Mouse (Mus musculus) liver, embryonic 13.5 days (tissue): ENCODE measurements around the gene Cdk12. TPM values are rescaled to one million over a fixed set of nuclear protein-coding genes. Genes with fewer than 3 reads are reported as not detected.
"Not testable (repeated sequence)": the region's sequence is repeated elsewhere in the genome, so short reads cannot be mapped to it uniquely, and the experiment has no call there.

ENCODE experiments used
- ATAC-seq: fragments of 200-750 bp; cut with Nextera tagmentation; 2 replicates; pipeline ENCODE4 v1.8.0; 2017; ENCODE audit warnings: low read depth, mild to moderate bottlenecking, moderate number of reproducible peaks, moderate library complexity
- DNase-seq: peaks from one replicate; pipeline ENCODE4 v3.0.0; 2022
- H3K27ac ChIP-seq: fragments of 300-500 bp; sonication (generic); 2 replicates; pipeline ENCODE4 v1.5.1; 2015; ENCODE audit warnings: moderate library complexity, mild to moderate bottlenecking, inconsistent platforms
- H3K27me3 ChIP-seq: fragments of 300-500 bp; sonication (generic); 2 replicates; pipeline ENCODE4 v1.6.1; 2015; ENCODE audit warnings: mild to moderate bottlenecking, inconsistent platforms
- H3K36me3 ChIP-seq: fragments of 300-500 bp; sonication (generic); 2 replicates; pipeline ENCODE4 v1.6.1; 2015; ENCODE audit warnings: mild to moderate bottlenecking, inconsistent platforms
- H3K4me1 ChIP-seq: fragments of 300-500 bp; sonication (generic); replicated peaks from 2 replicates; pipeline ENCODE4 v1.6.1; 2015; ENCODE audit warnings: inconsistent platforms
- H3K4me2 ChIP-seq: fragments of 300-500 bp; sonication (generic); 2 replicates; pipeline ENCODE4 v1.6.1; 2015; ENCODE audit warnings: inconsistent platforms, mild to moderate bottlenecking, moderate library complexity
- H3K4me3 ChIP-seq: fragments of 300-500 bp; sonication (generic); replicated peaks from 2 replicates; pipeline ENCODE4 v1.5.1; 2015; ENCODE audit warnings: mild to moderate bottlenecking, inconsistent platforms
- H3K9ac ChIP-seq: fragments of 300-500 bp; sonication (generic); 2 replicates; pipeline ENCODE4 v1.6.1; 2015; ENCODE audit warnings: mild to moderate bottlenecking, inconsistent platforms
- H3K9me3 ChIP-seq: fragments of 300-500 bp; sonication (generic); replicated peaks from 2 replicates; pipeline ENCODE4 v1.6.1; 2016; ENCODE audit warnings: inconsistent platforms
- WGBS: fragments of 180-500 bp; shearing (Covaris S2); methylation state at CpG from one replicate; pipeline ENCODE4 v1.1.7; 2015; ENCODE audit not compliant: insufficient replicate concordance; 5-methylcytosine and 5-hydroxymethylcytosine counted together
- polyA plus RNA-seq: library from polyadenylated mRNA; unstranded; fragments of >200 nt; fragmentation: Nextera tagmentation; extraction: Ambion mirVana; gene quantifications from 2 replicates; pipeline ENCODE4 v1.2.1, GENCODE M21; 2015

Cdk12 gene
- polyA plus RNA-seq, 1 experiment from 2014 or later = 5.4 TPM

- H3K36me3 ChIP-seq = peaks cover 35% of the 10 kb centered on the region
- H3K4me2 ChIP-seq = peak overlapping the region; percentile 63
- H3K4me1 ChIP-seq = peaks cover 33% of the 10 kb centered on the region
- ATAC-seq = no peak
- no peak overlapping the region for H3K27ac ChIP-seq
- no peaks in the 10 kb centered on the region for H3K9me3 ChIP-seq
- no peak for DNase-seq
- H3K4me3 ChIP-seq = peak overlapping the region; percentile 50
- peak overlapping the region; percentile 58; the same call in 1 of the 2 replicates for H3K9ac ChIP-seq
- no peaks in the 10 kb centered on the region for H3K27me3 ChIP-seq
These were observed 2.6 kb downstream of the Cdk12 start for GRCm38 (mm10) chr11:98205463-98205862.

- not testable (repeated sequence) for H3K27me3 ChIP-seq, H3K9me3 ChIP-seq, DNase-seq, ATAC-seq
- H3K36me3 ChIP-seq = peaks cover 42% of the 10 kb centered on the region
- peak overlapping the region; percentile 50 for H3K4me3 ChIP-seq
- H3K4me2 ChIP-seq = peak overlapping the region; percentile 63
- H3K4me1 ChIP-seq = peaks cover 32% of the 10 kb centered on the region
- peak overlapping the region; percentile 58 for H3K9ac ChIP-seq
- H3K27ac ChIP-seq = peak overlapping the region; percentile 50; the same call in 1 of the 2 replicates
- WGBS = 62% methylated on average over 3 of the region's 3 CpGs
These were observed 3.4 kb downstream of the Cdk12 start for GRCm38 (mm10) chr11:98206281-98206680.

- H3K4me1 ChIP-seq = peaks cover 51% of the 10 kb centered on the region
- H3K4me3 ChIP-seq = not testable (repeated sequence)
These were observed 6.8 kb downstream of the Cdk12 start for GRCm38 (mm10) chr11:98209661-98210060.

GRCm38 (mm10) chr11:98213311-98213710 lies 10.5 kb downstream of the Cdk12 start:
- WGBS = 24% methylated on average over 1 of the region's 1 CpGs

More at GRCm38 (mm10) chr11:98209661-98210060, 6.8 kb downstream of the Cdk12 start:
- H3K27me3 ChIP-seq, DNase-seq, H3K27ac ChIP-seq, H3K9ac ChIP-seq, ATAC-seq, H3K9me3 ChIP-seq, H3K4me2 ChIP-seq: not testable (repeated sequence)
- 62% methylated on average over 5 of the region's 5 CpGs for WGBS
- H3K36me3 ChIP-seq = peaks cover 67% of the 10 kb centered on the region

GRCm38 (mm10) chr11:98226349-98226748 lies 23.5 kb downstream of the Cdk12 start:
- Histone ChIP-seq H3K27ac (no peak overlapping the region), H3K36me3 (peaks cover 77% of the 10 kb centered on the region), H3K9me3 (no peaks in the 10 kb centered on the region), H3K4me1 (peaks cover 5% of the 10 kb centered on the region), H3K4me2 (no peak overlapping the region), H3K27me3 (no peaks in the 10 kb centered on the region), H3K9ac (no peak overlapping the region), H3K4me3 (no peak overlapping the region)
- DNase-seq = no peak
- no peak for ATAC-seq
- 83% methylated on average over 1 of the region's 1 CpGs for WGBS

More at GRCm38 (mm10) chr11:98213311-98213710, 10.5 kb downstream of the Cdk12 start:
- peak overlapping the region; percentile 49 for H3K4me2 ChIP-seq
- peak overlapping the region; percentile 72 for H3K27ac ChIP-seq
- peaks cover 33% of the 10 kb centered on the region for H3K4me1 ChIP-seq
- DNase-seq (peak; percentile 25), ATAC-seq (peak; percentile 84)
- H3K36me3 ChIP-seq = peaks cover 79% of the 10 kb centered on the region
- H3K9ac ChIP-seq = peak overlapping the region; percentile 56
- no peaks in the 10 kb centered on the region for H3K27me3 ChIP-seq
- no peak overlapping the region for H3K4me3 ChIP-seq
- no peaks in the 10 kb centered on the region for H3K9me3 ChIP-seq

- H3K27me3 ChIP-seq = no peaks in the 10 kb centered on the region
- no peak for ATAC-seq
These were observed 35.6 kb downstream of the Cdk12 start for GRCm38 (mm10) chr11:98238416-98238815.

GRCm38 (mm10) chr11:98238995-98239394 lies 36.1 kb downstream of the Cdk12 start:
- Histone ChIP-seq H3K36me3 (peaks cover 79% of the 10 kb centered on the region), H3K9ac (no peak overlapping the region)

More at GRCm38 (mm10) chr11:98238416-98238815, 35.6 kb downstream of the Cdk12 start:
- no peak overlapping the region for H3K27ac ChIP-seq
- 72% methylated on average over 3 of the region's 3 CpGs for WGBS
- DNase-seq = no peak
- peaks cover 3% of the 10 kb centered on the region for H3K4me1 ChIP-seq
- peaks cover 77% of the 10 kb centered on the region for H3K36me3 ChIP-seq
- H3K4me3 ChIP-seq = no peak overlapping the region
- H3K9ac ChIP-seq = no peak overlapping the region
- H3K9me3 ChIP-seq = no peaks in the 10 kb centered on the region
- H3K4me2 ChIP-seq = no peak overlapping the region

GRCm38 (mm10) chr11:98242910-98243309 lies 40.1 kb downstream of the Cdk12 start:
- H3K27ac ChIP-seq, H3K27me3 ChIP-seq, ATAC-seq, H3K4me2 ChIP-seq, H3K4me3 ChIP-seq, H3K9me3 ChIP-seq, DNase-seq, H3K9ac ChIP-seq: not testable (repeated sequence)
- H3K4me1 ChIP-seq = peaks cover 23% of the 10 kb centered on the region
- WGBS = 81% methylated on average over 3 of the region's 3 CpGs
- H3K36me3 ChIP-seq = peaks cover 75% of the 10 kb centered on the region

More at GRCm38 (mm10) chr11:98238995-98239394, 36.1 kb downstream of the Cdk12 start:
- Histone ChIP-seq H3K9me3 (no peaks in the 10 kb centered on the region), H3K27ac (no peak overlapping the region), H3K4me2 (no peak overlapping the region), H3K27me3 (no peaks in the 10 kb centered on the region), H3K4me1 (peaks cover 9% of the 10 kb centered on the region), H3K4me3 (no peak overlapping the region)
- ATAC-seq (no peak), DNase-seq (no peak)
- 83% methylated on average over 3 of the region's 3 CpGs for WGBS

GRCm38 (mm10) chr11:98244415-98244814 lies 41.6 kb downstream of the Cdk12 start:
- Histone ChIP-seq H3K9me3 (no peaks in the 10 kb centered on the region), H3K4me1 (peaks cover 23% of the 10 kb centered on the region), H3K4me3 (no peak overlapping the region), H3K9ac (no peak overlapping the region), H3K4me2 (no peak overlapping the region), H3K27ac (peak overlapping the region; percentile 67; the same call in 1 of the 2 replicates), H3K27me3 (no peaks in the 10 kb centered on the region), H3K36me3 (peaks cover 64% of the 10 kb centered on the region)
- WGBS = 50% methylated on average over 3 of the region's 3 CpGs
- peak; percentile 94 for ATAC-seq
- DNase-seq = peak; percentile 47

GRCm38 (mm10) chr11:98247325-98247724 lies 44.5 kb downstream of the Cdk12 start:
- Histone ChIP-seq H3K9ac (no peak overlapping the region), H3K4me1 (peaks cover 23% of the 10 kb centered on the region), H3K36me3 (peaks cover 58% of the 10 kb centered on the region), H3K27me3 (no peaks in the 10 kb centered on the region), H3K4me3 (no peak overlapping the region), H3K4me2 (no peak overlapping the region), H3K27ac (no peak overlapping the region), H3K9me3 (no peaks in the 10 kb centered on the region)
- WGBS = 64% methylated on average over 1 of the region's 1 CpGs
- no peak for DNase-seq
- ATAC-seq = no peak

- no peak overlapping the region for H3K27ac ChIP-seq
- H3K9me3 ChIP-seq = no peaks in the 10 kb centered on the region
- H3K9ac ChIP-seq = no peak overlapping the region
- ATAC-seq (no peak), DNase-seq (no peak)
- no peaks in the 10 kb centered on the region for H3K4me1 ChIP-seq
- no peaks in the 10 kb centered on the region for H3K27me3 ChIP-seq
- H3K36me3 ChIP-seq = peaks cover 20% of the 10 kb centered on the region
- no peak overlapping the region for H3K4me3 ChIP-seq
- no peak overlapping the region for H3K4me2 ChIP-seq
- 86% methylated on average over 2 of the region's 2 CpGs for WGBS
These were observed 50.9 kb downstream of the Cdk12 start for GRCm38 (mm10) chr11:98253807-98254206.
